Mouse (Mus musculus) stomach, embryonic 15.5 days (tissue): ENCODE measurements around the gene Arhgap23. TPM values are rescaled to one million over a fixed set of nuclear protein-coding genes. Genes with fewer than 3 reads are reported as not detected.

Experiments used
- ATAC-seq: fragments of 200-750 bp; cut with Nextera tagmentation; 2 replicates; pipeline ENCODE4 v1.8.0; 2017; ENCODE audit warnings: low read depth, moderate number of reproducible peaks, moderate TSS enrichment; ENCODE audit not compliant: insufficient read depth, low FRiP score
- H3K27ac ChIP-seq: fragments of 300-500 bp; sonication (generic); 2 replicates; pipeline ENCODE4 v1.5.1; 2015; ENCODE audit warnings: mild to moderate bottlenecking, inconsistent platforms
- H3K27me3 ChIP-seq: fragments of 300-500 bp; sonication (generic); replicated peaks from 2 replicates; pipeline ENCODE4 v1.6.1; 2015; ENCODE audit warnings: inconsistent platforms
- H3K36me3 ChIP-seq: fragments of 300-500 bp; sonication (generic); 2 replicates; pipeline ENCODE4 v1.6.1; 2015; ENCODE audit warnings: inconsistent platforms
- H3K4me1 ChIP-seq: fragments of 300-500 bp; sonication (generic); 2 replicates; pipeline ENCODE4 v1.6.1; 2015; ENCODE audit warnings: inconsistent platforms
- H3K4me2 ChIP-seq: fragments of 300-500 bp; sonication (generic); 2 replicates; pipeline ENCODE4 v1.6.1; 2015; ENCODE audit warnings: mild to moderate bottlenecking, inconsistent platforms
- H3K4me3 ChIP-seq: fragments of 300-500 bp; sonication (generic); replicated peaks from 2 replicates; pipeline ENCODE4 v1.5.1; 2015; ENCODE audit warnings: inconsistent platforms
- H3K9ac ChIP-seq: fragments of 300-500 bp; sonication (generic); 2 replicates; pipeline ENCODE4 v1.6.1; 2015; ENCODE audit warnings: inconsistent platforms
- H3K9me3 ChIP-seq: fragments of 300-500 bp; sonication (generic); 2 replicates; pipeline ENCODE4 v1.6.1; 2016; ENCODE audit warnings: inconsistent platforms
- WGBS: fragments of 180-500 bp; shearing (Covaris S2); methylation state at CpG from one replicate; pipeline ENCODE4 v1.1.7; 2015; 5-methylcytosine and 5-hydroxymethylcytosine counted together
- polyA plus RNA-seq: library from polyadenylated mRNA; unstranded; fragments of >200 nt; fragmentation: Nextera tagmentation; extraction: Ambion mirVana; gene quantifications from 2 replicates; pipeline ENCODE4 v1.2.1, GENCODE M21; 2015

Gene Arhgap23
- polyA plus RNA-seq, 1 experiment from 2014 or later: 6.2 TPM

DNA sequence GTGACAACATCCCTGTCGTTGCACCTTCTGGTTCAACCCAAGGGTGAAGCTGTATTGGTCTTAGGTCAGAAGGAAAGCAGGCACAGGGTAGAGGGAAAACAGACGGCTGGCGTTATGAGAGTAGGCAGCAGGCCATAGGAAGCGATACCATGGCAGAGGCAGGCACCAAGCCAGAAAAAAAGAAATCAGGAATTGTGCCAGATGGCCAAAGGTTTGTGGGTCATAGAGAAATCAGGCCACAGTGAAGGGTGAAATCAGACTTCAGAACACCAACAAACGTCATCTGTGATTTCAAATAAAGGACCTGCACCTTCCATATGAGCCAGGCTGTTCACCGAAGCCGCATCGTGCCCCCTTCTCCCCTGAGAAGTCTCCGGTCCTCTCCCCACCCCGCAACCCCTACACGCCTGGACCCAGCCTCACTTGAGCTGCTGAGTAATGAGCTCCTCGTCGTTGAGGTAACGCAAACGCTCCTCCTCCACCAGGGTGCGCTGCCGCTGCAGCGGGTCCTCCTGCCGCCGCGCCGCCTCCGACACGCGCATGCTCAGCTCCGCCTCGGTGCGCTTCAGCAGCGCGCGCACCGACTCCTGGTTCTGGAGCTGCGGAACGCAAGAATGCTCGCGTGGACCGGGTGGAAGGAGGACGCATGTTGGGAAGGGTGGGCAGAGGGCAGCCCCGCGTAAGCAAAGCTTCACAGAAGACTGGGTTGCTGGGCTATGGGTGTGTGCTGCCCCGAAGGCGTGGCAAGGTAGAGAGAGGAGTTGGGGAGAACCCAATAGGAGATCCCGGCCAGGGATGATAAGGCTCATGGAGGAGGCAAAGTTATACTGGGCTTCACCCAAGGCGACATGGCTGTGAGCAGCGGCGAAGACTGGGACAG, 116.3 kb downstream of the Arhgap23 start:
- peak overlapping the region; percentile 46 for H3K4me3 ChIP-seq
- peak overlapping the region; percentile 92 for H3K4me2 ChIP-seq
- peaks cover 48% of the 10 kb centered on the region for H3K27me3 ChIP-seq
- no peak overlapping the region for H3K9ac ChIP-seq
- WGBS: 6% methylated on average over 46 of the region's 46 CpGs
- H3K36me3 ChIP-seq: no peaks in the 10 kb centered on the region
- H3K9me3 ChIP-seq: no peaks in the 10 kb centered on the region
- peaks cover 32% of the 10 kb centered on the region for H3K4me1 ChIP-seq
- no peak overlapping the region for H3K27ac ChIP-seq
- peak; percentile 72 for ATAC-seq

DNA sequence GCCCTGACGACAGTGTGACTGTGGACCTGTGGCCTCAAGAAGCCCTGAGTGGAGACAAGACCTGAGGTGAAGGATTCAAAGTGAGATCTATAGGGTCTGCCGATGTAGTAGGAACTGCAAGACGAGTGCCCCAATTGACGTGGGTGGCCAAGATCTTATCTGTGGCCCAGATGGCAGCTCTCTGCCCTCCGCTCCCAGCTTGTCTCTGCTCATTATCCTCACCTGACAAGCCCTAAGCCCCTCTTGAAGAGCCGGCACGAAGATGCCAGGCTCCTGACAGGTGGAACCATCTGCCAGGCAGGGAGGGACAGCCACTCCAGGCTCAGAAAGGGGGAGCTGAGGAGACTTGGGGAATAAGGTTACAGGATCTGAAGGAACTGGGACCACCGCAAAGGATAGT, 117.0 kb downstream of the Arhgap23 start:
- Histone ChIP-seq H3K27me3 (peaks cover 55% of the 10 kb centered on the region), H3K4me3 (peak overlapping the region; percentile 46), H3K4me1 (peaks cover 38% of the 10 kb centered on the region), H3K9ac (no peak overlapping the region), H3K4me2 (peak overlapping the region; percentile 92), H3K36me3 (no peaks in the 10 kb centered on the region), H3K27ac (no peak overlapping the region), H3K9me3 (no peaks in the 10 kb centered on the region)
- ATAC-seq: no peak
- 18% methylated on average over 8 of the region's 8 CpGs for whole genome bisulfite sequencing

DNA sequence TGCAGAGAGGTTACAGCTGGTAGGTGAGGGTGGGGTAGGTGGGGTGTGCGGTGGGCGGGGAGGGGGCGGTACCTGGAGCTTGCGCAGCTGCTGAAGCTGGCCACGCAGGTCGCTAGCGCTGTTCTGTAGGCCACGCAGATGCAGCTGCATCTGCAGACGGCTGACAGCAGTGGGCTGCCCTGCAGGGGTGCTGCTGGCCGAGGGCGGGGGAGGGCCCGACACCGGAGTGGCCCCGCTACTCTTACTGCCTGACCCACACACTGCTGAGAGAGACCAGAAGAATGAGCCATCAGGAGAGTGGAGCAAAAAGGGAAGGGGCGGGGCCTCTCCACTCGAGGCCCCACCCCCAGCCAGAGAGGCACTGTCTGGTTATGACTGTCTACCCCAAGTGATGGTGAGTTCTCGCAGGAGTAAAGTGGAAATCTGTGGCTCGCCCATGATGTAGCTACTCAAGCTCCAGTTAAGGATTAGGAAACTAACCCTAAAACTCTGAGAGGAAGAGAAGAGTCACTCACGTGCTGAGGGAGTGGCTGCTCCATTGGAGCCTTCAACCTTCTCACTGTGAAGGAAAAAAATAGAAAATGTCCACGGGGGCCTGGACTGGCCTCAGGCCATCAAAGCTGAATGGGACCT, 117.7 kb downstream of the Arhgap23 start:
- Histone ChIP-seq H3K9ac (no peak overlapping the region), H3K4me1 (peaks cover 38% of the 10 kb centered on the region), H3K27me3 (peaks cover 62% of the 10 kb centered on the region), H3K4me3 (peak overlapping the region; percentile 24), H3K27ac (no peak overlapping the region), H3K4me2 (peak overlapping the region; percentile 55), H3K9me3 (no peaks in the 10 kb centered on the region), H3K36me3 (no peaks in the 10 kb centered on the region)
- WGBS: 4% methylated on average over 20 of the region's 20 CpGs
- 0 out of 2 replicates have a peak, but pooled peaks have one; percentile 29 for ATAC-seq

DNA sequence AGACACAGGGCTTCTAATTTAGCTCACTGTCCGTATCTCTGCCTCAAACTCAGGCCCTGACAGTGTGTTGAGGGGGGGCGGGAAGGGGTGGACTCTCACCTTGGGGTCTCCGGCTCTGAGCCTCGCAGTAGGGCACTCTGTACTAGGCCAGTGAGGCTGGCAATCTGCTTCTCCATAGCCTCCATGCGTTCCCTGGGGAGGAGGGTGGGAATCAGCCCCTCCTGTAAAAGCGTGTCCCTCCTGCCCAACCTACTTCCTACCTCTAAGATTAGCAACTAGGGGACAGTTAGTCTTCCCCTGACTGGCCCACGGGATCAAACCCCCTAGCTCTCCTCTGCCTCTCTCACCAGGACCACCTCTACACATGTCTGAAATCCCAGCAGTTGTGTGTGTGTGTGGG, 118.3 kb downstream of the Arhgap23 start:
- Histone ChIP-seq H3K4me2 (no peak overlapping the region), H3K4me1 (peaks cover 38% of the 10 kb centered on the region), H3K9ac (no peak overlapping the region), H3K27ac (no peak overlapping the region), H3K27me3 (peaks cover 62% of the 10 kb centered on the region), H3K4me3 (no peak overlapping the region), H3K36me3 (no peaks in the 10 kb centered on the region), H3K9me3 (no peaks in the 10 kb centered on the region)
- no peak for ATAC-seq
- 20% methylated on average over 7 of the region's 7 CpGs for WGBS

DNA sequence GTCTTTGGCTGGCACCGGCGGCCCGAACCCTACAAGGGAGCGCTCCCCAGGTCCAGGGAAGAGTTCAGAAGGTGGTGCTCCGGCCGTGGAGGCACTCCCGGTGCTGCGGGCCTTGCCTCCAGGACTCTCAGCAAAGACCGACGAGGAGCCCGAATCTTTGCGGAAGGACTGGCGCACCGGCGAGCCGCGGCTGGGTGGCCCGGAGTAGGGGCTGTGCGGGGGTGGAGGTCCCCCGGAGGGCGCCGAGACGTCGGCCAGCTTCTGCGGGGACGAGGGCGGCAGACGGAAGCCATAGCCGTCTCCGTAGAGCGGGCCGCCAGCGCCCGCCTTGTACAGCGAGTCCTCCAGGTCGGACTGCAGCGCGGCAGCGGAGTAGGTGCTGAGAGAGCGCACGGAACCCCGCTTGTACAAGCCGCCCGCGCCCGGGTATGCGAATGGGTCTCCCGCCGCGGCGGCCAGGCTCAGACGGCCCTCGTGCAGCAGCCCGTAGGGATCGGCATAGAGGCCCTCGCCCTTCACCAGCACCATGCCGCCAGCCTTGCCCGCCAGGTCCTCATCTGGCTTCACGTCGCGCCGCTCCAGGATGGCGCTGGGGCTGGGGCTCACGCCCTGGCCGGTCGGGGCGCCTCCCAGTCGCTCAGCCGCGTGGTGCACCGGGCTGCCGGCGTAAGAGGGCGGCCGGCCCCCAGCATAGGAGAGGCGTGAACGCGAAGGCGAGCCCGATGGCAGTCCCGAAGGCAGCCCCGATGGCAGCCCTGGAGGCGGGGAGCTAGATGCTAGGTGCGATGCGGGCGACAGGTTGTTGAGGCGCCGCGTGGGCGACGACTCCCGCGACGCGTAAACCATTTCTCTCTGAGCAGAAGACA, 119.3 kb downstream of the Arhgap23 start:
- WGBS: 3% methylated on average over 95 of the region's 95 CpGs
- peak overlapping the region; percentile 52 for H3K4me2 ChIP-seq

DNA sequence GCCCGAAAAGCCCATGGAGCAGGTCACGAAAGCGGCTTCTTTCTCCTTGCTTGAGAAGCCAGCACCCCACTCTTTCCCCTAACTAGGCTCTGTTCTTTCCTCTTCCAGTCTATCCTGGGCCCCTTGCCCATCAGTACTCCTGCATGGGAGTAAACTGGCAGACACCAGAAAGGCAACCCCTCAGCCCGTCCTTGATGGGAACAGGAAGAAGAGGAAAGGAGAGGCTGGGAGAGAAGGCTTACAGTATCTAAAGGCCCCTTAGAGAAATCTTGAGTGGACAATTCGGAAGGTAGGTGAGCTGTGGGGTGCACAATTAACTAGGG, 119.9 kb downstream of the Arhgap23 start:
- Histone ChIP-seq H3K36me3 (no peaks in the 10 kb centered on the region), H3K4me1 (peaks cover 38% of the 10 kb centered on the region), H3K4me2 (peak overlapping the region; percentile 52), H3K9ac (no peak overlapping the region), H3K9me3 (no peaks in the 10 kb centered on the region), H3K4me3 (peak overlapping the region; percentile 34; the same call in 1 of the 2 replicates), H3K27ac (no peak overlapping the region), H3K27me3 (peaks cover 62% of the 10 kb centered on the region)
- ATAC-seq: no peak
- 25% methylated on average over 5 of the region's 5 CpGs for WGBS

More for the DNA sequence above, 119.3 kb downstream of the Arhgap23 start:
- Histone ChIP-seq H3K9me3 (no peaks in the 10 kb centered on the region), H3K27me3 (peaks cover 62% of the 10 kb centered on the region), H3K4me3 (peak overlapping the region; percentile 34), H3K36me3 (no peaks in the 10 kb centered on the region), H3K4me1 (peaks cover 38% of the 10 kb centered on the region), H3K27ac (no peak overlapping the region), H3K9ac (no peak overlapping the region)
- no peak for ATAC-seq

DNA sequence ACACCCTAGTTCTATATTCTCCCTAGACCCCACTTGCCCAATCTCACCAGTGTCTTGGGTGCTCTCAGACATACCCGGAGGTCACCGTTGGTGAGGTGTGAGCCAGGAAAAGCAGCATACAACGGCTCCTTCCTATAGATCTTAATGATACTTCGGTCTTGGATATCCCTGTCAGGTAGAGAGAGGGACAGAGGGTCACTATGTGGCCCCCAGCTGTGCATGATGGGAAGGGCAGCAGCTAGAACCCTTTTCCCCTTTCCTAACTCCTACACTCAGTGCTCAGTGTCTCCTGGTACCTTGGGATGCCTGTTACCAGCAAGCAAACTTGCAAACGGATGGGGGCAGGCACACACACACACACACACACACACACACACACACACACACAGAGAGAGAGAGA, 120.3 kb downstream of the Arhgap23 start:
- WGBS: 35% methylated on average over 5 of the region's 5 CpGs
- Histone ChIP-seq H3K27me3 (peaks cover 62% of the 10 kb centered on the region), H3K4me3 (no peak overlapping the region), H3K27ac (no peak overlapping the region), H3K36me3 (no peaks in the 10 kb centered on the region), H3K9ac (no peak overlapping the region), H3K9me3 (no peaks in the 10 kb centered on the region), H3K4me2 (no peak overlapping the region), H3K4me1 (peaks cover 38% of the 10 kb centered on the region)
- no peak for ATAC-seq

DNA sequence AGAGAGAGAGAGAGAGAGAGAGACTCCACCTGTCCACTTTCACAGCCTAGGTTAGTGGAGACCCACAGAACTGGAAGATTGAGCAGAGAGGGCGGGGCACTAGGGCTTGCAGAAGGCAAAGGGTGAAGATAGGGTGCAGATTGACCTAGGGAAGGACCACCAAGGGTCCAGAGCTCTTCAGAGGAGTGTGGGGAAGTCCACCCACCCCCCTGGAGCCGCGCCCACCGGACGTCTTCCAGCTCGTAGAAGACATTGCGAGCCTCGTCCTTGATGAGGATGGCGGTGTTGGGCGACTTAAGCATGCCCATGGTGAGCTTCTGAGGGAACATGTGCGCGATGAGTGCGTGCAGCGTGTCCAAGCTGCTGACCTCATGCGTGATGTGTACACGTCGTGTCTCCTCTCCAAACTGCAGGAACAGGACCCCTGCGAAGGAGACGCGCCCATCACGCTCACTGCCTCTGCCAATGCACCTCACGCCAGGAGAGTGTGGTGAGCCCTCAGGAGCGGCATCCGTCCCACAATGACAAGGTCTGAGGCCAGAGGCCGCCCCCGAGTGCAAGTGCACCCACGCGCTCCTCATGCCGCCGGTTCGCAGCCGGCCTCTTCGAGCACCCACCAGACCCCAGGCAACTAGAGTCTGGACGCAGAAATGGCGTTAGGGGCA, 120.9 kb downstream of the Arhgap23 start:
- no peak overlapping the region for H3K9ac ChIP-seq
- peak overlapping the region; percentile 79 for H3K4me2 ChIP-seq
- no peak overlapping the region for H3K27ac ChIP-seq
- 8% methylated on average over 35 of the region's 35 CpGs for WGBS
- peaks cover 62% of the 10 kb centered on the region for H3K27me3 ChIP-seq
- H3K4me3 ChIP-seq: peak overlapping the region; percentile 37
- no peaks in the 10 kb centered on the region for H3K9me3 ChIP-seq
- ATAC-seq: no peak
- H3K4me1 ChIP-seq: peaks cover 40% of the 10 kb centered on the region
- H3K36me3 ChIP-seq: no peaks in the 10 kb centered on the region

DNA sequence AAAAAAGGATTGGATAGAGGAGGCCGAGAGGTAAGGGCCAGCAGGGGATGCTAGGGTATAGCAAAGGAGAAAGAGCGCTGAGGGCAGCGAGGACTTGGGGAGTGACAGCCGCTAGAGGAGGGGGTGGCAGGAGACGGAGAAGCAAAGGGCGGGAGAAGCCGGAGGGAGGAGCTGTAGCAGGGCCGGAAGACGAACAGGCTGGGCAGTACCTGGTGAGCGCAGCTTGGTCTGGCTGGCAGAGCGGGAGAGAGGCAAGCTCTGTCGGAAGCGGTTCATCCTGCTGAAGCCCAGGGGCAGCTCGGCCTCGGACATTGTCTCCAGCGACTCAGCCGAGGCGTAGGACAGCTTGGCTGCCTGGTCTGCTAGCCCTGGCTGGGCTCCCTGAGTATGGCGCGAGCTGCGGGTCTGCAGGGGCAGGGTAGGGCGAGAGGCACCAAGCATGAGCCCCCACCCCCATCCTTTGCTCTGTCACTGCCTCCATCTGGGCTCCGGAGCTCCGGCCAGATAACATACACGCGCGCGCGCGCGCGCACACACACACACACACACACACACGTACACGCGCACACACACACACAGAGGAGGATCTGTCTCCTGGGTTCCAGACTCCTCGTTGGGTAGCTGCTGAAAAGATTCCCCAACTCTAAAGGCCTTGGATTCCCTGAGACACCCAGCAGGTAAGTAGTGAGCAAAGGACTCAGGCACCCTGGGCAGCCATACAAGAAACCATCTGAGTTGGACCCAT, 121.7 kb downstream of the Arhgap23 start:
- peaks cover 35% of the 10 kb centered on the region for H3K4me1 ChIP-seq
- 3% methylated on average over 34 of the region's 36 CpGs for WGBS
- H3K4me2 ChIP-seq: peak overlapping the region; percentile 79
- no peaks in the 10 kb centered on the region for H3K36me3 ChIP-seq
- ATAC-seq: no peak
- no peak overlapping the region for H3K27ac ChIP-seq
- H3K27me3 ChIP-seq: peaks cover 59% of the 10 kb centered on the region
- no peak overlapping the region for H3K9ac ChIP-seq
- no peaks in the 10 kb centered on the region for H3K9me3 ChIP-seq
- peak overlapping the region; percentile 37 for H3K4me3 ChIP-seq

DNA sequence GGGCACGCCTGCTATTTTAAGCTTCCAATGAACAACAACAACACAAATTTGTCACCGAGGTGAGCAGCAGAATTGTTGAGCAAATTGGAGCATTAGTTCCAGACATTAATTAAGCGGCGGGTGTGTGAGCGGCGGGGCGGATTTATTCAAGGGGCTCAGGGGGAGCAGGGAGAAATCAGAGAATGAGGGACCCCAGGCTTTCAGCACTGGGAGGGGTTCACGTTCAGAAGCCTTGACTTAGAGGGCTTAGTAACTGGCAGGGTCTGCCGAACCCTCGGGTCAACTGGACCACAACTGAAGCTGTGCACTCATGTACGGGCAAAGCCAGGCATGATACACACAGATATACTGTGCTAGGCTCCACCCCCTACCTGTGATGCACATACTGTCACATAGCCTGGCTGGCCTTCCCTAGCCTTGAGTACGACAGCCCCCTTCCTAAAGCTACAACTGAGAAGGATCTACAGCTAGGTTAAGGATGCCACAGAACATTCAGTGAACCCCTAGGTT, 122.3 kb downstream of the Arhgap23 start:
- H3K9ac ChIP-seq: no peak overlapping the region
- no peak overlapping the region for H3K27ac ChIP-seq
- peaks cover 56% of the 10 kb centered on the region for H3K27me3 ChIP-seq
- 41% methylated on average over 12 of the region's 12 CpGs for WGBS
- peak overlapping the region; percentile 79 for H3K4me2 ChIP-seq
- peaks cover 29% of the 10 kb centered on the region for H3K4me1 ChIP-seq
- no peaks in the 10 kb centered on the region for H3K9me3 ChIP-seq
- ATAC-seq: no peak
- H3K4me3 ChIP-seq: peak overlapping the region; percentile 37; the same call in 1 of the 2 replicates
- H3K36me3 ChIP-seq: no peaks in the 10 kb centered on the region

DNA sequence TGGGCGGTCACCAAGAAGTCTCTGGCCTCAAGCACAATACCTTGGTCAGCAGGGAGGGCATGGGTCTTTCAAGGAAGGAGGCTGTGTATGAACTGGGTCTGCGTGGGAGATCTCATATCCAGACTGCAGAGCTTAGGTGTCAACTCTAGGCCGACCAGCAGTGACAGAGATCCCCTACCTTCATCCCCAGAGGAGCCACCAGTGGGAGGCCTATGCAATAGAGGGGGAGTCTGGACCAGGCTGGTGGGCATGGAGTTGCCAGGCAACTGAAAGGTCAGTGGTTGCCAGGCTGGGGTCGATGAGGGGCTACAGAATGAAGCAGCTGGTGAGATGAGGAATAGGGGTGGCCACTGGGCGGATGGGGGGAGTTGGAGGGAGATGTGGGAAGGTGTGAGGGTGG, 124.3 kb downstream of the Arhgap23 start:
- Histone ChIP-seq H3K9ac (no peak overlapping the region), H3K27me3 (peaks cover 52% of the 10 kb centered on the region), H3K4me1 (peaks cover 20% of the 10 kb centered on the region), H3K27ac (no peak overlapping the region), H3K36me3 (no peaks in the 10 kb centered on the region), H3K4me2 (no peak overlapping the region), H3K4me3 (no peak overlapping the region), H3K9me3 (no peaks in the 10 kb centered on the region)
- no peak for ATAC-seq
- WGBS: 68% methylated on average over 5 of the region's 5 CpGs
